Mouse (Mus musculus): Measurements from ENCODE around the gene Cdk2.
"Not testable (repeated sequence)": the region's sequence is repeated elsewhere in the genome, so short reads cannot be mapped to it uniquely, and the experiment has no call there.

Gene Cdk2

GRCm38 (mm10) chr10:128704491-128705316, at the start of gene Cdk2:
TSS of gene Cdk2 (minus strand) at chr10:128705031.
- peak; percentile 95 for DNase-seq (ENCODE audit: extremely low read depth, insufficient read length, low spot score)

- peak; percentile 98 for DNase-seq (ENCODE audit: extremely low read depth, insufficient read length, low spot score)
These were observed 43.5 kb upstream of the Cdk2 start for GRCm38 (mm10) chr10:128748252-128748864.

GRCm38 (mm10) chr10:128747646-128748251, 42.9 kb upstream of the Cdk2 start, which contains the start of gene Pym1:
TSS of gene Pym1 (plus strand) at chr10:128747889.
- peak; percentile 82 for DNase-seq (ENCODE audit: extremely low read depth, insufficient read length, low spot score)

- no peak for DNase-seq (ENCODE audit: extremely low read depth, insufficient read length, low spot score)
These were observed 42.3 kb upstream of the Cdk2 start for GRCm38 (mm10) chr10:128746972-128747645.

GRCm38 (mm10) chr10:128745946-128746613, 41.2 kb upstream of the Cdk2 start:
- DNase-seq (ENCODE audit: extremely low read depth, insufficient read length, low spot score), result no peak

- peak; percentile 44 for DNase-seq (ENCODE audit: extremely low read depth, insufficient read length, low spot score)
These were observed 40.1 kb upstream of the Cdk2 start, which contains the start of gene Dgka for GRCm38 (mm10) chr10:128744680-128745601. TSS of gene Dgka (minus strand) at chr10:128744855.

- no peak for DNase-seq (ENCODE audit: extremely low read depth, insufficient read length, low spot score)
These were observed 39.4 kb upstream of the Cdk2 start for GRCm38 (mm10) chr10:128744211-128744610.

GRCm38 (mm10) chr10:128743791-128744191, 39.0 kb upstream of the Cdk2 start:
- peak; percentile 57 for DNase-seq (ENCODE audit: extremely low read depth, insufficient read length, low spot score)

GRCm38 (mm10) chr10:128743235-128743634, 38.4 kb upstream of the Cdk2 start:
- DNase-seq (ENCODE audit: extremely low read depth, insufficient read length, low spot score), result no peak

GRCm38 (mm10) chr10:128742616-128743015, 37.8 kb upstream of the Cdk2 start:
- no peak for DNase-seq (ENCODE audit: extremely low read depth, insufficient read length, low spot score)

- no peak for DNase-seq (ENCODE audit: extremely low read depth, insufficient read length, low spot score)
These were observed 35.5 kb upstream of the Cdk2 start for GRCm38 (mm10) chr10:128740296-128740695.

GRCm38 (mm10) chr10:128737435-128737834, 32.6 kb upstream of the Cdk2 start:
- DNase-seq (ENCODE audit: extremely low read depth, insufficient read length, low spot score), result peak; percentile 32

GRCm38 (mm10) chr10:128731992-128732391, 27.2 kb upstream of the Cdk2 start:
- no peak for DNase-seq (ENCODE audit: extremely low read depth, insufficient read length, low spot score)

- DNase-seq (ENCODE audit: extremely low read depth, insufficient read length, low spot score), result peak; percentile 46
These were observed 26.2 kb upstream of the Cdk2 start for GRCm38 (mm10) chr10:128731002-128731433.

GRCm38 (mm10) chr10:128728059-128728458, 23.2 kb upstream of the Cdk2 start:
- no peak for DNase-seq (ENCODE audit: extremely low read depth, insufficient read length, low spot score)

- not testable (repeated sequence) for DNase-seq (ENCODE audit: extremely low read depth, insufficient read length, low spot score)
These were observed 20.6 kb upstream of the Cdk2 start for GRCm38 (mm10) chr10:128725466-128725865.

GRCm38 (mm10) chr10:128715559-128716537, 11.0 kb upstream of the Cdk2 start:
- DNase-seq (ENCODE audit: extremely low read depth, insufficient read length, low spot score), result no peak

GRCm38 (mm10) chr10:128711318-128711717, 6.5 kb upstream of the Cdk2 start:
- not testable (repeated sequence) for DNase-seq (ENCODE audit: extremely low read depth, insufficient read length, low spot score)

Data from 3134 (cell line).